Mouse (Mus musculus): ENCODE measurements at regions not wholly inside any gene's neighbourhood (a gene's known extent, or its start where the extent isn't known, plus 50 kb on each side); places are given as distances from the start of the nearest gene placed in this dataset.

- peak; percentile 7 for DNase-seq (ENCODE audit: extremely low read depth, insufficient read length, low spot score)
Measured at GRCm38 (mm10) chr2:122863343-122863970, 98.4 kb downstream of the Sqor start.

DNA sequence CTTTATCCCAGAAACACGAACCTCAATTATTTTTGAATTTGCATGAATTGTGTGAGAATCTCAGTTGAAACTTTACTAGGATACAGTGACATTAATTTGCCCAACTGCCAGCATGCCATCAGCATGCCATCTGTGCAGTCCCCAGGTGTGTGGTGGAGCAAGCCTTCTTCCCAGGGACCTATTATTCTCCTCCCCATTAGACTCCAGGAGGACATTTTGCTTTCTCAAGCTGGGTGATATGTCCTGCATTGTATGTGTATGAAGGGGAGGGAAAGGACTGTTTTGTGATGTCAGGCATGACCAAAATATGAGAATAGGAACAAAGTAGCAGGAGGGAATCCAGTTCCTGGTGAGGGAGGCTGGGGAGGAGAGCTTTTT is 98.9 kb downstream of the Sqor start:
- no peak for DNase-seq (ENCODE audit: extremely low read depth, insufficient read length, low spot score)

- no peak for DNase-seq (ENCODE audit: extremely low read depth, insufficient read length, low spot score)
Measured at GRCm38 (mm10) chr2:122887111-122887510, 122.1 kb downstream of the Sqor start.

DNA sequence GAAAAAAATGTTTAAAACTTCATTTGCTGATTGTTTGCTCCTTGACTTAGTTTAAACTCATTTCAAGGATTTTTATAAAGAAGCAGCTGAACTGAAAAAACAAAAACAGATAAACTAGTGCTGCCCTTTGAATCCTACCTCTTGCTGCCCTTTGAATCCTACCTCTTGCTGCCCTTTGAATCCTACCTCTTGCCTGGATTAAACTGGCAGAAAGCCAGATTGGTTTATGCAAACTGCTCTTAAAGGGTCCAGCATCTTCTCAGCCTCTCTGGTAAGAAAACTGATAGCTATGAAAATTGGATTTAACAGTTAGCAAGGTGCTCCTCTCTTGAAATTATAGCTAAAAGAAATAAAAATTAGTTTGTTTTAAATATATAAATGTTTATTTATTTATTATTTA is 122.5 kb downstream of the Sqor start:
- no peak for DNase-seq (ENCODE audit: extremely low read depth, insufficient read length, low spot score)

GRCm38 (mm10) chr2:122905129-122906072 is 140.4 kb downstream of the Sqor start:
- no peak for DNase-seq (ENCODE audit: extremely low read depth, insufficient read length, low spot score)

DNA sequence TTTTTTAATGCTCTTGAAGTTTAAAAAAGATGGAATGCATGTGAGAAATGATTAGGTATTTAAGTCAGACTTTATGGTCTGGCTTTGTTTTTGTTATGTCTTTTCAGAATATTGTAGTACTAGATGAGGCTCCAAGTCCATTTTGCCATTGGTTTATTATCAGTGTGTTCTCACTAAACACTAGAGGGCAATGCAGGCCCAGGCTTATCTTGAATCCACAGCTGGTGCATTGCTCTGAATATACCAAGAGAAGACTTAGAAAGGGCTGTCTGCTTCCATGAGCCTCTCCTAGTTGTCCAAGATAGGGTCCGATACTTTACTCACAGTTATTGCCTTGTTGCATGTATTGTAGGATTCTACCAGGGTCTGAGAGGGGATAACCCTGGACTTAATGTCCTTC is 151.7 kb downstream of the Sqor start:
- no peak for DNase-seq (ENCODE audit: extremely low read depth, insufficient read length, low spot score)

- no peak for DNase-seq (ENCODE audit: extremely low read depth, insufficient read length, low spot score)
Measured at GRCm38 (mm10) chr2:122937922-122938321, 172.9 kb downstream of the Sqor start.

GRCm38 (mm10) chr2:122944841-122945240 is 179.8 kb downstream of the Sqor start:
- DNase-seq (ENCODE audit: extremely low read depth, insufficient read length, low spot score) = no peak

DNA sequence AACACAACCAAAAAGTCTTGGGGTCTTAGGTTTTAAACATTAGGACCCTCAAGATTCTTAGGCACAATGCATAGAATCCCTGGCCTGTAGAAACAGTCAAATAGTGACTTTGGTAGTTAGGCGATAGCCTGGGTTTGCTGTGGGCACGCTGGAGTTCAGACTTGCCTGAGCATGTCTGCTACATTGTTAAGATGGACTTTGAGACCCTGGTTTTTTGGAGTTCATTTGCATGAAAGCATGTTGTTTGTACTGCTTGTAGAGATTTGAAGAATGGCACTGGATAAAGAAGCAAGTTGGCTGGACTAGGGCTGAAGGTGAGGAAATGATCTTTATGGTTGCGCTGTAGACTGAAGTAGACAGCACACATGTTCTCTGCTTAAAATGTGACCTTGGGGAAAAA is 180.9 kb downstream of the Sqor start:
- no peak for DNase-seq (ENCODE audit: extremely low read depth, insufficient read length, low spot score)

GRCm38 (mm10) chr2:122949031-122949430 is 184.0 kb downstream of the Sqor start:
- DNase-seq (ENCODE audit: extremely low read depth, insufficient read length, low spot score) = no peak

GRCm38 (mm10) chr2:122961701-122962100 is 196.7 kb downstream of the Sqor start:
- no peak for DNase-seq (ENCODE audit: extremely low read depth, insufficient read length, low spot score)

GRCm38 (mm10) chr2:122968809-122969628 is 204.0 kb downstream of the Sqor start:
- no peak for DNase-seq (ENCODE audit: extremely low read depth, insufficient read length, low spot score)
